Mouse (Mus musculus) neural tube, embryonic 14.5 days (tissue): ENCODE data around the gene Ppp4r1. TPM values are rescaled to one million over a fixed set of nuclear protein-coding genes. Genes with fewer than 3 reads are reported as not detected.

Experiments used
- ATAC-seq: fragments of 200-750 bp; cut with Nextera tagmentation; 2 replicates; pipeline ENCODE4 v1.8.0; 2017; ENCODE audit warnings: low read depth, mild to moderate bottlenecking, moderate TSS enrichment, moderate library complexity
- H3K27ac ChIP-seq: fragments of 300-500 bp; sonication (generic); 2 replicates; pipeline ENCODE4 v1.5.1; 2014; ENCODE audit warnings: low read depth, mild to moderate bottlenecking, control low read depth, low read length, moderate library complexity, mixed read lengths
- H3K27me3 ChIP-seq: fragments of 300-500 bp; sonication (generic); 2 replicates; pipeline ENCODE4 v1.6.1; 2014; ENCODE audit warnings: low read length; ENCODE audit not compliant: control insufficient read depth, insufficient read depth
- H3K36me3 ChIP-seq: fragments of 300-500 bp; sonication (generic); 2 replicates; pipeline ENCODE4 v1.6.1; 2014; ENCODE audit warnings: low read length, mixed read lengths; ENCODE audit not compliant: control insufficient read depth, insufficient read depth
- H3K4me1 ChIP-seq: fragments of 300-500 bp; sonication (generic); 2 replicates; pipeline ENCODE4 v1.6.1; 2014; ENCODE audit warnings: low read length; ENCODE audit not compliant: control insufficient read depth, insufficient read depth
- H3K4me2 ChIP-seq: fragments of 300-500 bp; sonication (generic); 2 replicates; pipeline ENCODE4 v1.6.1; 2014; ENCODE audit warnings: mild to moderate bottlenecking, low read depth, low read length, control low read depth
- H3K4me3 ChIP-seq: fragments of 300-500 bp; sonication (generic); 2 replicates; pipeline ENCODE4 v1.5.1; 2014; ENCODE audit warnings: low read depth, low read length, control low read depth, mixed read lengths
- H3K9ac ChIP-seq: fragments of 300-500 bp; sonication (generic); replicated peaks from 2 replicates; pipeline ENCODE4 v1.6.1; 2014; ENCODE audit warnings: low read depth, mild to moderate bottlenecking, control low read depth, low read length, mixed read lengths
- H3K9me3 ChIP-seq: fragments of 300-500 bp; sonication (generic); 2 replicates; pipeline ENCODE4 v1.6.1; 2016; ENCODE audit warnings: low read length; ENCODE audit not compliant: control insufficient read depth
- WGBS: fragments of 180-500 bp; shearing (Covaris S2); extraction: QIAGEN DNeasy Blood & Tissue Kit; methylation state at CpG from one replicate; pipeline ENCODE4 v1.1.7; 2014; 5-methylcytosine and 5-hydroxymethylcytosine counted together
- polyA plus RNA-seq: library from polyadenylated mRNA; unstranded; fragments of >200 nt; fragmentation: Nextera tagmentation; extraction: Ambion mirVana; gene quantifications from 2 replicates; pipeline ENCODE4 v1.2.1, GENCODE M21; 2014

Gene Ppp4r1
- polyA plus RNA-seq, 1 experiment from 2014 or later: 44.4 TPM

DNA sequence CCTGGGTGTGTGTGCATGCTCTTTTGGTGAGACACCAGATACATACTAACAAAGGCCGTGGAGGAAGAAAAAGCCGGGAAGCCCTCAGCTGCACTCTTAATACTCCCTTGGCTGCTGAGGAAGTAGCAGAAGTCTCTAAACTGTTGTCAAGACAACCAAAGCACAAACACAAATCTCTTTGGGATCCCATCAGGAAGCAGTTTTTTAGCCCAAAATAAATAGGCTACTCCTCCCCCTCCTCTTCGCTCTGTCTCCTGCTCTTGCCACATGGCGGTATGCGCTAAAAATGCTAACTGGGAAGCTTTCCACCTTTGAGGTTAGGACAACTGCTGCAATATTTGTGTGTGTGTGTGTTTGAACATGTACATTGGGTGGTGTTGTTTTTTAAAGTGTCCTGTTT is 13.9 kb upstream of the Ppp4r1 start:
- no peaks in the 10 kb centered on the region for H3K27me3 ChIP-seq
- peak overlapping the region; percentile 48; the same call in 1 of the 2 replicates for H3K27ac ChIP-seq
- H3K9ac ChIP-seq: no peak overlapping the region
- H3K4me3 ChIP-seq: no peak overlapping the region
- H3K4me2 ChIP-seq: no peak overlapping the region
- WGBS: 34% methylated on average over 5 of the region's 5 CpGs
- ATAC-seq: no peak
- H3K36me3 ChIP-seq: no peaks in the 10 kb centered on the region
- peaks cover 40% of the 10 kb centered on the region for H3K4me1 ChIP-seq
- no peaks in the 10 kb centered on the region for H3K9me3 ChIP-seq

DNA sequence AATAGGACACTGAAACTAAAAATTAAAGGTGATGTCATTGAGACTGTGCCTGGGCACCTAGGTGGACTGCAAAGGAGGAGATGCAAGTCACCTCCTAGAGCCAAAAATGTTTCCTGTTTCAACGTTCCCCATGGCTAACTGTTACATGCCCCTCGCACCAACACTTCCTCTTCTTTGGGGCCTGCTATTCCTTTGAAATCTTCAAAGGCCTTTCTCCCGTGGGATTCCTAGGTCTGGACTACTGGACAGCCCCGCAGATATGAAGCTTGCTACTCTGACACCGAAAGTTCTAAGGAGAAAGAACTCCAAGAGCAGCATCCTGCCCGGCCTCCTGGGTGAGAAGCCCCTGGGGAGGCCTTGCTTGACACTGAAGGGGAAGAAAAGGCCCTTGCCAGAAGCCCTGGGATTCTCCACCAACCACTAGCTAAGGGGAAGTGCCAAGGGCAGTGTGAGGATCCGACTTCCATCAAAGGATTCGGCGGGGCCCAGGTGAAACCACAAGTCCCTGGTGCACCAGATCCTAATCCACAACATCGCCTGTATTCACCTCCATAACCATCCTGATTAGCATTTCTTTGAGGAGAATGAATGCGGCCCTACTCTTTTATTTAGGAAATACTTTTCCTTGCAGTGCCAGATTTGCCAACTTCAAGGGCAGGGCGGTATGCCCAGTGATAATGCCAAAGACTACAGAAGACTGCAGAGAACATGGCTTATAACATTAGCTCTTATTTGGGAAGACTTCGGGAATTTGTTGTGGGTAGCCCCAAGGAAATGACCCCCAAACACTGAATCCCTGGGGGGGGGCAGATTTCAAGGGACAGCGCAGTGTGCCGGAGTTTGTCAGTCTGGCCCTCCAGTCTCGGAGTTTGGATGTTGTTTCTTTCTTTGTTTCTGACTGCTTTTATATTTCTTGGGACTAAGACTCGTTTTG is 11.1 kb upstream of the Ppp4r1 start:
- Histone ChIP-seq H3K27ac (no peak overlapping the region), H3K4me1 (peaks cover 40% of the 10 kb centered on the region), H3K9me3 (no peaks in the 10 kb centered on the region), H3K9ac (peak overlapping the region; percentile 80), H3K4me3 (peak overlapping the region; percentile 84), H3K36me3 (no peaks in the 10 kb centered on the region), H3K4me2 (peak overlapping the region; percentile 79), H3K27me3 (no peaks in the 10 kb centered on the region)
- 25% methylated on average over 17 of the region's 17 CpGs for WGBS
- ATAC-seq: no peak

DNA sequence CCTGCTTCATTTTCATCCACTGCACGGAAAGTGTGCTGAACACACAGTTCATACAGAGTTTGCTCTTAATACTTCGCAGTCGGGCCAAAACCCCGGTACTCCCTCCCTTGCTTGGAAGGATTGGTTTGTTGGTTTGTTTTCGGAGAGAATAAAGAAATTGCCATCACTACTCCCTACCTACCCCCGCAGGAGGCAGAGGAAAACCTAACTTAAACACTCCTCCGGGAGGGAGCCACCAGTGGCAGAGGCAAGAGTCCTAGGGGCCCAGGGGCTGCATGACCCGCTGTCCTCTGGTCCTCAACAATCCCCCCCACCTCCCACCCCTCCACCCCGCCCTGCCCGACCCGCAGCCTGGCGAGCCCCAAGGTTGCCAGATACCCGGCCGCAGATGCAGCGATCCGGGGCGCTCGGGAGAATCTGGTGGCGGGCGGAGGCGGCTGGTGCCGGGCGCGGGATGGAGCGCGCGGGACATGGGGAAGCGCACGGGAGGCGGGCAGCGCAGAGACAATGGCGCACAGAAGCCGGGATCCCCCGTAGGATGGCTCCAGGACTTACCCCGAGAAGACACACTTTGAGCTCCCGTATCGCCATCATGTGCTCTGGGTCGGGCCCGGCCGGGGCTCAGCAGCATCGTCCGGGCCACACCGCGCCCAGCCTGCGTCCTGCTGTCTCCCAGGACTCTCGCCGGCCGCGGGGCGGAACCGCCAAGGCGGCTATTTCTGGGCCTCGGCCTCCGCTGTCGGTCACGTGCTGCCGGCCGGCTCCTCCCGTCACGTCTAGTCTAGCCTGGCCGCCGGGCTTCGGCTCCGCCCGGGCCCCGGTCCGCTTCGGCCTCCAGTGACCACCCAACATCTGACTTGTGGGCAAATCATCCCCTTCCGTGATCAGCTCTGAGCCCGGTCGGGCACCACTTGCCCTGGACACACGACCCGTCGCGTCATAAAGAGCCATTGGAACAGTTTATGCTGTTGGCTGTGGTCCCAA is 10.1 kb upstream of the Ppp4r1 start, which contains the start of gene Rab31:
Gene Rab31, minus strand, starts transcription at position 802 of the 984 bp plus-strand sequence.
- H3K4me1 ChIP-seq: peaks cover 40% of the 10 kb centered on the region
- WGBS: under 1% methylated on average over 73 of the region's 75 CpGs
- peak; percentile 76 for ATAC-seq
- peak within 1 kb of the TSS; percentile 84 for H3K4me3 ChIP-seq
- H3K27ac ChIP-seq: peak within 1 kb of the TSS; percentile 63
- H3K4me2 ChIP-seq: peak within 1 kb of the TSS; percentile 79
- no peaks in the 10 kb centered on the region for H3K36me3 ChIP-seq
- no peaks in the 10 kb centered on the region for H3K27me3 ChIP-seq
- no peaks in the 10 kb centered on the region for H3K9me3 ChIP-seq
- peak within 1 kb of the TSS; percentile 80 for H3K9ac ChIP-seq

DNA sequence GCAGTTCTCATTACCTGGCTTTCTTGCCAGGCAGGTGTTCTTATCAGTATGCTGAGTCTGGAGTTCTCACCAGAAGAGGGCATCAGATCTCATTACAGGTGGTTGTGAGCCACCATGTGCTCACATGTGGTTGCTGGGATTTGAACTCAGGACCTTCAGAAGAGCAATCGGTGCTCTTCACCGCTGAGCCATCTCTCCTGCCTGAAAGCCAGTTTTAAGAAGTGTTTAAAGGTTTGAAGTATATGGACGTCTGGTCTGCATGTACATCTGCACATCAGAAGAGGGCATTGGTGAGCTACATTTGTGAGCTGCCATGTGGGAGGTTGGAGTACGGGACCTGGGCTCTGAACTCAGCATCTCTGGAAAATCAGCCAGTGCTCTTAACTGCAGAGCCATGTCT is 8.8 kb upstream of the Ppp4r1 start:
- Histone ChIP-seq H3K4me2 (no peak overlapping the region), H3K9ac (no peak overlapping the region), H3K27ac (no peak overlapping the region), H3K4me3 (no peak overlapping the region), H3K27me3 (no peaks in the 10 kb centered on the region), H3K36me3 (no peaks in the 10 kb centered on the region), H3K4me1 (peaks cover 33% of the 10 kb centered on the region), H3K9me3 (no peaks in the 10 kb centered on the region)
- WGBS: 62% methylated on average over 4 of the region's 4 CpGs
- no peak for ATAC-seq

DNA sequence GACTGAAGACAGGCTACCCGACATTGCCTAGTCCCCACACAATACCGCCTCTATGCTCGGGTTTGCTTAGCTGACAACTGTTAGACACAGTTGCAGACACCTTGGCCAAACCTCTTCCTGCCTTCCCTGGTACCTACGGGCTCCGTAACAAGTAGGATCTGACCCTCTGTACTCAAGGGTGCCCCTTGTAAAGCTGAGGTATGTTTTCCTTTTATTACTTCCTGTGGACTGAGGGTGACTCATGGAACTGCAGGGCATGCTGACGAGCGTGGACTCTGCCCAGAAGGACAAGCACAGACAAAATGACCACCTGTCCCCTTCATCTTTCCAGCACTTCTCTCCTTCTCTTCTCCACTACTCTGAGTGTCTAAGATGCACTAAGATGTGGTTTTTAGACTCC is 7.9 kb upstream of the Ppp4r1 start:
- Histone ChIP-seq H3K36me3 (no peaks in the 10 kb centered on the region), H3K4me2 (no peak overlapping the region), H3K4me1 (peaks cover 27% of the 10 kb centered on the region), H3K9ac (no peak overlapping the region), H3K27ac (no peak overlapping the region), H3K27me3 (no peaks in the 10 kb centered on the region), H3K4me3 (no peak overlapping the region), H3K9me3 (no peaks in the 10 kb centered on the region)
- WGBS: 72% methylated on average over 7 of the region's 7 CpGs
- ATAC-seq: no peak

DNA sequence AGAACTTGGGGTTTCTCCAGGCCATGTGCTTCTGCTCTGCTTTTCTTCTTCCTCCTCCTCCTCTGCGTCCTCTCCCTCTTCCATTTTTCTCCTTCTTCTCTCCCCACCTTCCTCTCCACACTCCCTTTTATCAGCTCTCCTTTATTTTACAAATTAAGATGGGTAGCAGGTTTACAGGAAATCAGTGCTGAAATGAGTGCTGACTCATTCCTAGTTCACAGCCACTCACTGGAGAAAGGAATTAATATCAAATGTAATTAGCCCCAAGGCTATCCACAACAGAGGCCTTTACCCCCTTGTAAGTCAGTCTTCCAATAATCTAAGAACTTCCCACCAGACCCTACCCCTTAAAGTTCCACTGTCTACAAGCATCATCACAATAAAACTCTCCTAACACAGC is 6.1 kb upstream of the Ppp4r1 start:
- WGBS: 85% methylated on average over 1 of the region's 1 CpGs
- H3K27me3 ChIP-seq: no peaks in the 10 kb centered on the region

DNA sequence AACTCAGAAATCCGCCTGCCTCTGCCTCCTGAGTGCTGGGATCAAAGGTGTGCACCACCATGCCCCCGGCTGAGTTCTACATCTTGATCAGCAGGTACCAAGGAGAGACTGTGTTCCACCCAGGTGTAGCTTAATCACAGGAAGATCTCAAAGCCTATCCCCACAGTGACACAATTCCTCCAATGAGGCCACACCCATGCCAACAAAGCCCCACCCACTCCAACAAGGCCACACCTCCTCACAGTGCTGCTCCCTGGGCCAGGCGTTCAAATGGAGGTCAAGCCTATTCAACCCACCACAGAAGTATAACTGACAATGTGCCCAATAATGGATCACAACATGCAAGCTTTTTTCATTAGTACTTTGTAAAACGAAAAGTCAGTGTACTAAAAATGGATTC is 4.9 kb upstream of the Ppp4r1 start:
- Histone ChIP-seq H3K9ac (no peak overlapping the region), H3K4me2 (no peak overlapping the region), H3K4me1 (peaks cover 9% of the 10 kb centered on the region; the same call in 1 of the 2 replicates), H3K36me3 (no peaks in the 10 kb centered on the region), H3K27me3 (no peaks in the 10 kb centered on the region), H3K4me3 (no peak overlapping the region), H3K9me3 (no peaks in the 10 kb centered on the region), H3K27ac (no peak overlapping the region)
- WGBS: 91% methylated on average over 4 of the region's 4 CpGs
- no peak for ATAC-seq

More for the DNA sequence above, 6.1 kb upstream of the Ppp4r1 start:
- Histone ChIP-seq H3K27ac (no peak overlapping the region), H3K9me3 (no peaks in the 10 kb centered on the region), H3K36me3 (no peaks in the 10 kb centered on the region), H3K4me1 (peaks cover 10% of the 10 kb centered on the region), H3K4me2 (no peak overlapping the region), H3K9ac (no peak overlapping the region), H3K4me3 (no peak overlapping the region)
- no peak for ATAC-seq

DNA sequence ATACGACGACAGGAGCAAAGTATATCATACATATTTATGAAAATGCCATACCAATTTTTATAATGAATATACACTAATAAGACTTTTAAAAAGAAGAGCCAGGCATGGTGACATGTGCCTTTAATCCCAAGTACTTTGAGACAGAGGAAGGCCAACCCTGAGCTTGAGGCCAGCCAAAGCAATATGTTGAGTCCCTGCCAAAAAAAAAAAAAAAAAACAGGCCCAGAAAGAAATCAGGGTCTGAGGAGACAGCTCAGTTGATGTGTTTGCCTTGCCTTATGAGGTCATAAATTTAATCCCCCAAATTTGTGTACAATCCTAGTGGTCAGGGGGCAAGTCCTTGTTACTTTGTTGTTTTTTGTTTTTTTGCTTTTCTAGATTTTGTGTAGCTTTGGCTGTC is 1.4 kb upstream of the Ppp4r1 start:
- ATAC-seq: no peak
- no peak overlapping the region for H3K9ac ChIP-seq
- H3K27ac ChIP-seq: no peak overlapping the region
- no peak overlapping the region for H3K4me3 ChIP-seq
- WGBS: 98% methylated on average over 2 of the region's 2 CpGs
- H3K36me3 ChIP-seq: no peaks in the 10 kb centered on the region
- H3K27me3 ChIP-seq: no peaks in the 10 kb centered on the region; the same call in 1 of the 2 replicates
- H3K9me3 ChIP-seq: no peaks in the 10 kb centered on the region
- peaks cover 11% of the 10 kb centered on the region for H3K4me1 ChIP-seq
- no peak overlapping the region for H3K4me2 ChIP-seq
